ENCODE assay signal across 20 mouse cellular contexts in the genomic region with DNA sequence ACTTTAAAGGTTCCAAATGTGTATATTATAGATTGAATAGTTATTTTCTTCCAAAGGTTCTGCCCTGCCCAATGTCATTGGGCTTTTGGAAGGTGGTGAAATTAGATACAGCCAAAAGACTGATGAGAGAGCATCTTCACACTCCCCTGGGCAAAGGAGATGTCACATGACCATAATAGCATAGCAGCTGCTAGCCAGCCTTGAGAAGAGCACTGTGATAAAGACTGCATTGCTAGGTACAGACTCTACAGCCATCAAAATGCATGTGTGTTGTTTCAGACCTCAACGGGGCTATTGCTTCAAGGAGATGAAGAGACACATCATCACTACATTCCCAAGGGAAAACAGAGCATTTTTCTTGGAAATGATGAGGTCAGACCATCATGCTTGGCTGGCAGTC.
DNase-seq lines count a peak whose midpoint lies in the region; ATAC-seq and TF ChIP-seq lines count a peak whose summit lies in the region.
"Had no signal": no experiment of that assay in that cellular context is flagged by ENCODE, and none has a peak within 500 bp of the region (broad histone marks: within the 10 kb centered on the region; RNA-seq: fewer than 3 reads in every experiment).

No protein-coding gene starts in this region.

- POLR2A ChIA-PET in Patski (lab: Charles Lee): no interaction called here

- no peaks in the 10 kb centered on the region for H3K27me3 ChIP-seq in hindbrain, embryonic 12.5 days
- H3K27me3 ChIP-seq in hindbrain, embryonic 14.5 days (ENCODE audit: control insufficient read depth, insufficient read depth, low read length): no peaks in the 10 kb centered on the region
- H3K27me3 ChIP-seq in Patski (no peaks in the 10 kb centered on the region), myocyte (ENCODE audit: control insufficient read depth, insufficient read depth, insufficient read length) (no peaks in the 10 kb centered on the region)
- H3K27me3 ChIP-seq: embryonic facial prominence, embryonic 15.5 days; forebrain, embryonic 12.5 days had no signal

- in situ Hi-C loops in Patski (cut with MboI; ENCODE audit: low pct_unique_long_range_greater_than_20kb): no loop called here

- H3ac ChIP-seq in myocyte (ENCODE audit: control insufficient read depth, insufficient read length): no peak overlapping the region

- DNase-seq in hindbrain, embryonic 14.5 days (ENCODE audit: low spot score): no peak
- DNase-seq in 3T3-L1 (ENCODE audit: low read depth, low spot score) (peak; percentile 67), Patski (ENCODE audit: low read depth, low spot score) (peak; percentile 9)
- no peak for DNase-seq in embryo, embryonic 11 days
- DNase-seq in left cerebral cortex, adult 9 months (ENCODE audit: low spot score in 2 of 2): no peak
- DNase-seq: adrenal gland, postnatal 14 days; cerebellum, adult 11-12 months; cerebellum, adult 9-11 months; gastrocnemius, postnatal 10 days; heart, adult 18-20 months; heart, postnatal 10 days; heart, postnatal 4 days had no signal

- no peaks in the 10 kb centered on the region for H3K9me3 ChIP-seq in hindbrain, embryonic 12.5 days (replicated peaks)
- H3K9me3 ChIP-seq in hindbrain, embryonic 14.5 days (ENCODE audit: control insufficient read depth, low read length): no peaks in the 10 kb centered on the region
- H3K9me3 ChIP-seq: embryonic facial prominence, embryonic 15.5 days; forebrain, embryonic 12.5 days; heart, embryonic 10.5 days had no signal

- ATAC-seq in hindbrain, embryonic 12.5 days (ENCODE audit: low FRiP score): 0 out of 2 replicates have a peak, but pooled peaks have one; percentile 46
- no peak for ATAC-seq in hindbrain, embryonic 14.5 days (ENCODE audit: low FRiP score)
- peak; percentile 35 for ATAC-seq in Patski
- ATAC-seq: forebrain, embryonic 16.5 days; intestine, embryonic 16.5 days had no signal

- no peak overlapping the region for H3K27ac ChIP-seq in hindbrain, embryonic 12.5 days
- H3K27ac ChIP-seq in hindbrain, embryonic 14.5 days: no peak overlapping the region
- H3K27ac ChIP-seq: embryonic facial prominence, embryonic 15.5 days; forebrain, embryonic 12.5 days; heart, embryonic 10.5 days had no signal

- H3K9ac ChIP-seq in hindbrain, embryonic 12.5 days: no peak overlapping the region
- no peak overlapping the region for H3K9ac ChIP-seq in hindbrain, embryonic 14.5 days
- H3K9ac ChIP-seq: embryonic facial prominence, embryonic 15.5 days; forebrain, embryonic 12.5 days had no signal

- no peaks in the 10 kb centered on the region for H3K36me3 ChIP-seq in hindbrain, embryonic 12.5 days
- H3K36me3 ChIP-seq in hindbrain, embryonic 14.5 days (replicated peaks; ENCODE audit: control insufficient read depth, insufficient read depth): no peaks in the 10 kb centered on the region
- no peaks in the 10 kb centered on the region for H3K36me3 ChIP-seq in myocyte (ENCODE audit: control insufficient read depth, insufficient read depth)
- H3K36me3 ChIP-seq: embryonic facial prominence, embryonic 15.5 days; forebrain, embryonic 12.5 days; heart, embryonic 10.5 days had no signal

- H3K79me2 ChIP-seq in myocyte (ENCODE audit: control insufficient read depth, insufficient read depth): no peaks in the 10 kb centered on the region

- no peak overlapping the region for H3K4me2 ChIP-seq in hindbrain, embryonic 12.5 days (replicated peaks)
- no peak overlapping the region for H3K4me2 ChIP-seq in hindbrain, embryonic 14.5 days (replicated peaks)
- H3K4me2 ChIP-seq in myocyte (ENCODE audit: low read depth): no peak overlapping the region
- H3K4me2 ChIP-seq: embryonic facial prominence, embryonic 15.5 days; forebrain, embryonic 12.5 days had no signal

- 83% methylated on average over 1 of the region's 1 CpGs for WGBS in hindbrain, embryonic 12.5 days
- WGBS in hindbrain, embryonic 14.5 days: 69% methylated on average over 1 of the region's 1 CpGs

- CTCF ChIA-PET in Patski (lab: Charles Lee): no interaction called here

- no peaks in the 10 kb centered on the region for H3K4me1 ChIP-seq in hindbrain, embryonic 12.5 days
- H3K4me1 ChIP-seq in hindbrain, embryonic 14.5 days (replicated peaks; ENCODE audit: control insufficient read depth, insufficient read depth, low read length): no peaks in the 10 kb centered on the region
- H3K4me1 ChIP-seq: embryonic facial prominence, embryonic 15.5 days; forebrain, embryonic 12.5 days; heart, embryonic 10.5 days had no signal

- TF ChIP-seq CTCF in Patski (IDR thresholded peaks at IDR 0.05): no peak

- no peak for TF ChIP-seq POLR2A in myocyte (IDR thresholded peaks at IDR 0.05; ENCODE audit: insufficient read length, low read depth)

- H3K4me3 ChIP-seq in hindbrain, embryonic 12.5 days: no peak overlapping the region
- H3K4me3 ChIP-seq in hindbrain, embryonic 14.5 days (replicated peaks; ENCODE audit: low read length): no peak overlapping the region
- no peak overlapping the region for H3K4me3 ChIP-seq in myocyte
- H3K4me3 ChIP-seq: embryonic facial prominence, embryonic 15.5 days; erythroblast, embryonic 14.5 days; forebrain, embryonic 12.5 days; heart, embryonic 10.5 days had no signal

TF ChIP-seq in myocyte, 11 proteins besides CTCF, POLR2A, EP300 and RAD21:
- TF ChIP-seq POLR2AphosphoS2 (IDR thresholded peaks at IDR 0.05; ENCODE audit: insufficient read length, low read depth) (no peak), MYOD1 (IDR thresholded peaks at IDR 0.05; ENCODE audit: control insufficient read depth in 1 of 3, insufficient read length in 2 of 3, low read depth in 2 of 3) (no peak), TCF12 (IDR thresholded peaks at IDR 0.05; ENCODE audit: insufficient read depth, poor library complexity, severe bottlenecking) (no peak), USF1 (IDR thresholded peaks at IDR 0.05; ENCODE audit: low read depth) (peak; percentile 20), MAX (IDR thresholded peaks at IDR 0.05; ENCODE audit: low read depth) (no peak), TCF3 (IDR thresholded peaks at IDR 0.05; ENCODE audit: insufficient read length, low read depth) (no peak)

Comparison
In these comparisons a context has a peak if more than half of its experiments do, and no peak if none do; other contexts are left out.
1. DNase-seq: peak in 3T3-L1 (single experiment) and Patski (single experiment); none in hindbrain, embryonic 14.5 days (single experiment), embryo, embryonic 11 days (single experiment) and left cerebral cortex, adult 9 months (0 of 2).